Comparison of ENCODE assay signal across 8 mouse cellular contexts in the genomic region with DNA sequence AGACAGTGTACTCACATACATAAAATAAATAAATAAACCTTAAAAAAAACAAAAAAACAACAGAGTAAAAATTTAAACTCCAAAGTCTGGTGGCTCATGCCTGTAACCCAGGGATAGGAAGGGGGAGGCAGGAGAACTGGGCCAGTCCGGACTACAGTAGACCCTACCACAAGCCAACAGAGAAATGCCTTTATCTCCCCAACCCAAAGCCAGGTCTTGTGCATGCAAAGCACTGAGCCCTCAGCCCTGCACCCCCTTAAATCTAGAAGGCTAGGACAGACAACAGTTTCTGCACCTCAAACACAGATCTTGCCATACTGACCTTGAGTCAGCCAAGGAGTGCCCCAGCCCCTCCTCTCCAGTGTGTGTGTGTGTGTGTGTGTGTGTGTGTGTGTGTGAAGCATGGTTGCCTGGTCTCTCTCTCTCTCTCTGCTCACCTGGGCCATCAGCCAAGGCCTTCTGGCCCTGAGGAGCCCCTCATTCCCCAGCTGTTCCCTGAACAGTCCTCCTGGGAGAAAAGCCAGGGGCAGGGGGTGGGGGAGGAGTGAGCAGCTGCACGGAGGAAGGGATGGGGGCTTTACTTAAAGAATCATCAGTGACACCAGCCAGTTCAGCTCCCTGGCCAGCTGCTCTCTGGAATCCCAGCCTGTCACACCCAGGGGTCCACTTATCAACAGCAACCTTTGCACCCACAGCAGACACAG. TPM values are rescaled to one million over a fixed set of nuclear protein-coding genes. Genes with fewer than 3 reads are reported as not detected.
A peak's percentile ranks its signal among the peaks of the same experiment; 100 is the strongest.
DNase-seq lines count a peak whose midpoint lies in the region; ATAC-seq and TF ChIP-seq lines count a peak whose summit lies in the region.

No protein-coding gene starts in this region.

- H3K4me1 ChIP-seq in intestine, postnatal 0 days (replicated peaks; ENCODE audit: control insufficient read depth, insufficient read depth, low read length): peaks cover 22% of the 10 kb centered on the region
- peaks cover 70% of the 10 kb centered on the region for H3K4me1 ChIP-seq in neural tube, embryonic 13.5 days (replicated peaks)
- peaks cover 8% of the 10 kb centered on the region for H3K4me1 ChIP-seq in thymus, adult 2 months (replicated peaks; ENCODE audit: control insufficient read depth, insufficient read depth, low read length)

- H3K27ac ChIP-seq in intestine, postnatal 0 days (ENCODE audit: low read depth, low read length): no peak overlapping the region; the same call in 1 of the 2 replicates
- peak overlapping the region; percentile 76 for H3K27ac ChIP-seq in neural tube, embryonic 13.5 days (replicated peaks)
- H3K27ac ChIP-seq in thymus, adult 2 months (ENCODE audit: control insufficient read depth, insufficient read depth, low read length): no peak overlapping the region

- no peak overlapping the region for H3K4me3 ChIP-seq in intestine, postnatal 0 days (ENCODE audit: low read depth, low read length)
- H3K4me3 ChIP-seq in neural tube, embryonic 13.5 days: no peak overlapping the region
- H3K4me3 ChIP-seq in thymus, adult 2 months (ENCODE audit: control insufficient read depth, insufficient read depth, low read length): no peak overlapping the region

- 19% methylated on average over 2 of the region's 2 CpGs for WGBS in intestine, postnatal 0 days
- WGBS in neural tube, embryonic 13.5 days: 43% methylated on average over 2 of the region's 2 CpGs
- 86% methylated on average over 2 of the region's 2 CpGs for WGBS in thymus, adult 2 months

- TF ChIP-seq CTCF in intestine, postnatal 0 days (IDR thresholded peaks at IDR 0.05; ENCODE audit: low read depth): no peak
- no peak for TF ChIP-seq CTCF in thymus, adult 2 months (IDR thresholded peaks at IDR 0.05; ENCODE audit: borderline replicate concordance, control insufficient read depth, extremely low read depth, insufficient read depth, low read length, poor library complexity)

- H3K27me3 ChIP-seq in intestine, postnatal 0 days (replicated peaks; ENCODE audit: control insufficient read depth, insufficient read depth, low read length): no peaks in the 10 kb centered on the region
- H3K27me3 ChIP-seq in neural tube, embryonic 13.5 days: no peaks in the 10 kb centered on the region
- no peaks in the 10 kb centered on the region for H3K27me3 ChIP-seq in thymus, adult 2 months (ENCODE audit: control insufficient read depth, insufficient read depth, low read length)

- ATAC-seq in intestine, postnatal 0 days: peak; percentile 73
- ATAC-seq in neural tube, embryonic 13.5 days (ENCODE audit: low read depth): peak; percentile 84
- no peak for ATAC-seq in activated CD4-positive, CD25-positive, alpha-beta regulatory T cell, adult 4 months

- no peak for TF ChIP-seq POLR2A in thymus, adult 2 months (IDR thresholded peaks at IDR 0.05; ENCODE audit: control insufficient read depth, extremely low read depth, insufficient read depth, low read length, poor library complexity)

- peak overlapping the region; percentile 37 for H3K4me2 ChIP-seq in intestine, postnatal 0 days (replicated peaks; ENCODE audit: low read depth)
- no peak overlapping the region for H3K4me2 ChIP-seq in neural tube, embryonic 13.5 days

- no peaks in the 10 kb centered on the region; the same call in 1 of the 2 replicates for H3K36me3 ChIP-seq in intestine, postnatal 0 days (ENCODE audit: control insufficient read depth, insufficient read depth)
- peaks cover 22% of the 10 kb centered on the region for H3K36me3 ChIP-seq in neural tube, embryonic 13.5 days
- no peaks in the 10 kb centered on the region for H3K36me3 ChIP-seq in thymus, adult 2 months (ENCODE audit: control insufficient read depth, insufficient read depth, low read length)

- H3K9ac ChIP-seq in intestine, postnatal 0 days (ENCODE audit: low read depth, low read length): no peak overlapping the region
- H3K9ac ChIP-seq in neural tube, embryonic 13.5 days: peak overlapping the region; percentile 27

- no peaks in the 10 kb centered on the region for H3K9me3 ChIP-seq in intestine, postnatal 0 days (ENCODE audit: control insufficient read depth)
- H3K9me3 ChIP-seq in neural tube, embryonic 13.5 days: no peaks in the 10 kb centered on the region

- peak; percentile 30 to 79 for DNase-seq in cerebellum, postnatal 4 days (ENCODE audit: low spot score in 2 of 2)
- no peak for DNase-seq in cerebellum, adult 11-12 months
- DNase-seq in testis, postnatal 10 days (ENCODE audit: low spot score): peak; percentile 86
- DNase-seq in testis, postnatal 14 days (ENCODE audit: low spot score): no peak
- no peak for DNase-seq in thymus, adult 2 months

RNA-seq across cellular contexts. Expression of gene Nckap5l, which starts 17.3 kb away (rescaled TPM):
- polyA plus RNA-seq in intestine, postnatal 0 days (2015; fragmentation: Nextera tagmentation; extraction: Ambion mirVana): 1.8 and 2.1 TPM in 2 replicates
- polyA plus RNA-seq in neural tube, embryonic 13.5 days (2015; fragmentation: Nextera tagmentation; extraction: Ambion mirVana): 14.5 and 18.3 TPM in 2 replicates
- 48.1 and 48.6 TPM in 2 replicates for polyA plus RNA-seq in thymus, adult 2 months (2012; rRNA removed)
- 1 to 10 TPM in 1 of 2 experiments, under 1 TPM in 1; 0.76 to 1.2 TPM for polyA plus RNA-seq in activated CD4-positive, CD25-positive, alpha-beta regulatory T cell, adult 4 months (2017; shearing (Covaris generic))

RNA-seq across cellular contexts. Expression of gene Bcdin3d, which starts 34.3 kb away (rescaled TPM):
- 12.6 and 13.2 TPM in 2 replicates for polyA plus RNA-seq in intestine, postnatal 0 days (2015; fragmentation: Nextera tagmentation; extraction: Ambion mirVana)
- polyA plus RNA-seq in neural tube, embryonic 13.5 days (2015; fragmentation: Nextera tagmentation; extraction: Ambion mirVana): 19.6 and 21.4 TPM in 2 replicates
- 12.4 and 13.7 TPM in 2 replicates for polyA plus RNA-seq in thymus, adult 2 months (2012; rRNA removed)
- polyA plus RNA-seq in activated CD4-positive, CD25-positive, alpha-beta regulatory T cell, adult 4 months (2017; shearing (Covaris generic)): 10 to 100 TPM; 23.3 to 23.5 TPM

RNA-seq across cellular contexts. Expression of gene Tmbim6, which starts 47.6 kb away (rescaled TPM):
- 1,126 and 1,190 TPM in 2 replicates for polyA plus RNA-seq in intestine, postnatal 0 days (2015; fragmentation: Nextera tagmentation; extraction: Ambion mirVana)
- 254 and 261 TPM in 2 replicates for polyA plus RNA-seq in neural tube, embryonic 13.5 days (2015; fragmentation: Nextera tagmentation; extraction: Ambion mirVana)
- 723 and 818 TPM in 2 replicates for polyA plus RNA-seq in thymus, adult 2 months (2012; rRNA removed)
- polyA plus RNA-seq in activated CD4-positive, CD25-positive, alpha-beta regulatory T cell, adult 4 months (2017; shearing (Covaris generic)): 1,000 to 10,000 TPM in 1 of 2 experiments, 100 to 1,000 TPM in 1; 855 to 1,076 TPM

Comparison
In these comparisons a context has a peak if more than half of its experiments do, and no peak if none do; other contexts are left out.
1. DNase-seq: peak in cerebellum, postnatal 4 days (2 of 2) and testis, postnatal 10 days (single experiment); none in cerebellum, adult 11-12 months (single experiment), testis, postnatal 14 days (single experiment) and thymus, adult 2 months (single experiment).